Mouse (Mus musculus): ENCODE results near the gene Med24. TPM values are rescaled to one million over a fixed set of nuclear protein-coding genes. Genes with fewer than 3 reads are reported as not detected.

Med24 gene
- total RNA-seq (2021) = 100 to 1,000 TPM; 118 to 130 TPM

DNA sequence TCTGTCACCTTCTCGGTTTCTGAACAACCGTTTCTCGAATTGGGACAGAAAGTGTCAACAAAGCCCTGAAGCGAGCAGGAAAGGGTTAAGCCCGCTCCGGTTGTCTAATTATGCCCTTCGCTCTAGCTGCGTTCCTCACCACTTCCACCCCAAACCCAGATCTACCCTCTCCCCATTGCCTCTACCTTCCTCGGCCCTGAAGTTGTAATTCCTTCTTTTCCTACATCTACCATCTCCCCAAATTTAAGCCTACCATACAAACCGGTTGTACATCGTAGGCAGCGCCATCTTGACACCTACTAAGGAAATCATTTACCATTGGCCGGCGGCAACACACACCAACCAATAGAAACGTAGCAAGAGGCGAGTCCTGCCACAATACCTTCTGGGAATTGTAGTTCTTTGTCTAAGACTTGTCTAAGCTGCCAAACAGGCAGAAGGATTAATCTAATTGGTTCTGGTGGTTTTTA is at the start of gene Med24:
Med24 (minus strand) TSS at position 317 of the 470 bp plus-strand sequence.
- peak in 1 of 2 experiments; percentile 68 for DNase-seq (ENCODE audit: extremely low spot score in 1 of 2, low spot score in 1 of 2)

DNA sequence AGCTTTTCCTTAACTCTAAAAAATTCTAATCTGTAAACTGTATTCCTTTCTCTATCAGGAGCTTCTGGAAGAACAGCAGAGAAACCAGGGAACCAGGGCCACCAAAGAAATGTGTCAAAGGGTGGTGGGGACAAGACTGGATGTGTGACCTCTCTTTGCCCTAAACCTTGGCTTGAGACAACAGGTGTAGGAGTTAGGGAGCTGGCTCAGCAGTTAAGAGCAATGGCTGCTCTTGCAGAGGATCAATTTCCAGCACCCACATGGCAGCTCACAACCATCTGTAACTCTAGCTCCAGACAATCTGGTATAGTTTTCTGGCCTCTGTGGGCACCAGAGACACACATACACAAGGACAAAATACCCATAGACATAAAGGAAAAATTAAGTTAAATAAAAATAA is 48.7 kb upstream of the Med24 start:
- DNase-seq (ENCODE audit: extremely low spot score in 1 of 2, low spot score in 1 of 2) = no peak

DNA sequence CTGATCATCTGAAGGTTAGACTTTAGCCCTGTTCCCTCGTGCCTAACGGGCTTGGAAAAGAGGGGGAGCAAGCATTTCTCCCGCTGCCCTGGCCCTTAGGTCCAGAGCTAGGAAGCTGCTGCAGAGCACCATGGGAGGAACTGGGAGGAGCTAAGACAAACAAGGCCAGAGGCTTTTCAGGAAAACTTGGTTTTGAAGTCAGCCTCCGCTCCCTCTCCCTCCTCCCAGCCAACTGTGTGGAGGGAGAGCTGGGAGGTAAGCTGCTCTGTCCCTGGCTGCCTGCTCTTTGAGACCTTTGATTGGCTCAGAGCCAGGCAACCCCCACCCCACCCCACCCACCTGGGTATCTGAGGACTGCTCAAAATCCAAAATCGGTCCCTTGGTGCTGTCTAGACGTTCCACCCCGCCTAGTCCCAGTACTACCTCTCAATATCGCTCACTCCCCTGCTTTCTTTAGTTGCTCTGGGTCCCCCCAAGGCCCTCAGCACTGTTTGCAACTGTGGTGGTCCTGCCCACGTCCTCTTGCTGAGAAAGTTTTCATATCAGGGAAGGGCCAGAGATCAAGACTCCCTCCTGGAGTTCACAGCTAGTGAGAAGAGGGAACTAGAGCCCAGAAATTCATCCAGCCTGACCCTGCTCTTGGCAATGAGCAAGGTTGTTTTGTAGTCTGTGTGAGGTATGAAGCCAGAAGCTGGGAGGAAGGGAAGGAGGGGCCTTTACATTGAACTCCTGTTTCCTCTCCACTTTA is 47.8 kb upstream of the Med24 start:
- DNase-seq (ENCODE audit: extremely low spot score in 1 of 2, low spot score in 1 of 2) = no peak

DNA sequence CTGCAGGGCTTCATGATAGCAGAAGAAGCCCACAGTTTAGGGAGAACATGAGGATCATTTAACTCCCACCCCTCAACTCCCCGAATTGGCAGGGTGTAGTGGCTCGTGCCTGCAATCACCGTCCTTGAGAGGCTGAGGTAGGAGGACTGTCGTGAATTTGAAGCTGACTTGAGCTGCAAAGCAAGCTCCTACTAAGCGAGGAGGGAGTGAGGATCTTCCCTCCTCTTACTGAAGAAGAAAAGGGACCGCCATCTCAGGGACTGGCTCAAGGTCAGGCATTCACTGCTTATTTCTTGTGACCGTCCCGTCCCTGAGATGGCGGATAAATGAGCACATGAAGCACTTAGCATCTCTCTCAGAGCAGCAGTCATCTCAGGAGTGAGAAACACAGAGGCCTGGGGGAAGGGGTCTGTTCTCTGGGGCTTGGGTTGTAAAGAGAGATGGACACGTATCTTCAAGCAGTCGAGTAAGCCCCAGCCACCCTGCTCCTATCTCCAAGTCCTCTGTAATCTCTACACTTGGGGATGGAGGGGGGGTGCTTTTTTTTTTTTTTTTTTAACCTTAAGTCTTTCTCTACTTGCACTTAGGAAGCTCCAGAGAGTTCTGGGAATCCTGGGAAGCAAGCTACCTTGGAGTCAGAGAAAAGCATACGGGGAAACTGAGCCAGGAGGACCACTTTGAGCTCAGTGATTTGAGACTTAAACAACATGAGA is 47.0 kb upstream of the Med24 start:
- DNase-seq (ENCODE audit: extremely low spot score in 1 of 2, low spot score in 1 of 2) = no peak

DNA sequence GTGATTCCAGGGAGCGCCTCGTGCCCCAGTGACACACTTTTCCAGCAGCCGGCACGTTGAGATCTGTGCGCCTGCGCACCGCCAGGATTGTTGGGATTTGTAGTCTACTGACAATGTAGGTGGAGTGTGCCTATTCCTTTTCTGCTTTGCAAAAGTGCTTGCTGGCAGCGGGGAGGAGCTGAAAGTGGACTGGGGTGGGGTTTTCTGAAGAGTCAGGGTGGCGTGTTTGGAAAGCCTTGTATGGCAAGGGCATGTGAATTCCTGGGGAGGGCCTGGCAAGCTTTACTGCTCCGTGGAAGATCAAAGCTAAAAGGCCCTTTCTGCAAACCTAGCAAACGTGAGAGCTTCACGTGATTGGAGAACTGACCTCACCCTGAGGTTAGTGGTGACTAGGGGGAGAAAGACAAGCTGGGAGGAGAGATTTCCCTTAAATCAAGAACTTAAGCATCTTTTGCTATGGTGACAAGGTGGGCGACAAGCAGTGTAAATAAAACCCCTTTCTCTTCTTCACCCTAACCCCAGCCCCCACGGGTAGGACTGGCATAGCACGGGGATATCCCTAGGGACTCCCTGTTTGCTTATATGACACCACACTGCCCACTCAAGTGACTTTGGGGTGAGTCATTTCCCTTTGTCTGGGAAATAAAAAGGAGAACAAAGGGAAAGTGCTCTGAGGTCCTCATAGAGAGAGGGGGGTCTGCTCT is 46.3 kb upstream of the Med24 start:
- DNase-seq (ENCODE audit: extremely low spot score in 1 of 2, low spot score in 1 of 2) = peak; percentile 97 to 98

DNA sequence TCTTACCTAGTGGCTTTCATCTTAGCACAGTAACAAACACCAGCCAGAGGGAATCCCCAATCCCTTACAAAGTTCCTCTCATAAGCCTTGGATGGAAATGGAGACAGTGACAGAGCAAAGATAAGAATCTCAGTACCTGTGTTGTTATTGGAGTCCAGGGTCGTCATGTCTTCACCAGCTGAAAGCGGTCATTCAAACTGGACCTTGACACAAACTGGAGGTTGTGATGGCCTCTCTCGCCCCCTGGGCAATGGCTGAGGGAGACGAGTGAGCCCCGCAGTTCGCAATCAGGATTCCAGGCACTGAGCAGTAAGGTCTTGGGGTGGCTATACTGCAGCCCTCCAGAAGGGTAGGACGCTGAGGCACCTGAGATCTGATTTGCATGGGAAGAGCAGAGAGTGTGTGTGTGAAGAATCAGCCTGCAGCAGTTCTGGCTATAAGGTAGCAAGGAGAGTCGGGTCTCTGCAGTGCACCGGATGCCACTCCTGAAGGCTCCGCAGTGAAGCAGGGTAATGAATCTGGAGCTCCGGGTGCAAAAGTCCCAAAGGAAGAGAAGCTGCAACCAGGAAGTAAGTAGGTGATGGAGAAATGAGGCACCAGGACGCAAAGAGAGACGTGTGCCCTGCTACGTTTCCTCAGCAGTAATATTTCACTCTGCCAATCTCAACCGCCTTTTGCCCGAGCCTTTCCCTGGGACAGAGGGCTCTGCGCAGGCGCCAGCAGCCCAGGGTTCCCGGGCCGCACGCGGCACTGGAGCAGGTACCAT is 45.5 kb upstream of the Med24 start, which contains the start of gene Nr1d1:
Nr1d1 (minus strand) TSS at position 752 of the 766 bp plus-strand sequence.
- no peak for DNase-seq (ENCODE audit: extremely low spot score in 1 of 2, low spot score in 1 of 2)

DNA sequence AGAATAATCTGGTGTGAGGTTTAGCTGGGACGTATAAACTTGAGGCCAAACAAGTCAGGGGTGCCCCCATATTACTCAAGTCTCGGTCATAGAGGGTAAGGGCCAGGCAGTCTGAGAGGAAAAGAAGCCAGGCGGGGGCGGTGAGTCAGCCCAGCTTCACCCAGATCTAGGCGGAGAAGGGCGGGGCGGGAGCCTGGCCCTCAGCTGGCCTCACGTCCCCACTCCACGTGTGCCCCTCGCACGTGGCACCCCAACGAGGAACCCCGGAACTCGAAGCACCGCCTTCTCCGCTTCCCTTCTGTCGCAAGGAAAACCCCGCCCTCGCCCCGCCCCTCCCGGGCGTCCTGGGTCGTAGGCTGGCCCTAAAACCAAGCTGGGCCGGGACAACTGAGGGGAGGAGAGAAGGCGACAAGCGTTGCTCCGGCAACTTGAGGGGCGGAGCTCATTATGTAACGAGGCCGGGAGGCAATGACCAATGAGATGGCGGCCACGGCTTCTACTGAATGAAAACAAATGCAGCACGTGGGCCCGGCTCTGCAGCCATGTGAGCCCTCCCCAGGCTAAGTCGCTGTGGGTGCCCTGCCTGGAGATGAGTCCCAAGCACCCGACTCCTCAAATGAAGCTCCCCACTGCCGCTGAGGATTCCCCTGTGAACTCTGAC is 44.5 kb upstream of the Med24 start:
- peak; percentile 91 to 98 for DNase-seq (ENCODE audit: extremely low spot score in 1 of 2, low spot score in 1 of 2)

DNA sequence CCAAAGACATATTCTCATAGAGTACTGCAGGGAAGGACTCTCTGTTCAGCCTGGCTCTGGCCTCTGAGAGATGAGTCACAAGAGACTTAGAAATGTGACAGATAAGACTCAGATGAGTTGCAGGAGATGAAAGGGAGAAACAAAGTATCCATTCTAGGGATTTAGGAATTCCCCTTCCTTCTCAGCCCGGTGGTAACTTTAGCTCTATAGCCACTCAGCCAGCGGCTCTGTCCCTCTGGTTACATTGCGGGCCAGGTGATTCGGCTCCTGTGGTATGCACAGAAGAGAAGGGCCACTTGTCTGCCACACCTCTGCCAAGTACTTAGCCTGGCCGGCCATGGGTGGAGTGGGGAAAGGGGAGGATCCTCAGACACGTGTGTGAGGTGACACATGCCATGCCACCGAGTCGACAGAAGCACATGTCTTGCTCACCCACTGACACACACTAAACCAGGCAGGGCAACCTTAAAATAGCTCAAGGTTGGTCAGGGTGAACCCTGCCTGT is 43.5 kb upstream of the Med24 start:
- peak; percentile 26 to 38 for DNase-seq (ENCODE audit: extremely low spot score in 1 of 2, low spot score in 1 of 2)

DNA sequence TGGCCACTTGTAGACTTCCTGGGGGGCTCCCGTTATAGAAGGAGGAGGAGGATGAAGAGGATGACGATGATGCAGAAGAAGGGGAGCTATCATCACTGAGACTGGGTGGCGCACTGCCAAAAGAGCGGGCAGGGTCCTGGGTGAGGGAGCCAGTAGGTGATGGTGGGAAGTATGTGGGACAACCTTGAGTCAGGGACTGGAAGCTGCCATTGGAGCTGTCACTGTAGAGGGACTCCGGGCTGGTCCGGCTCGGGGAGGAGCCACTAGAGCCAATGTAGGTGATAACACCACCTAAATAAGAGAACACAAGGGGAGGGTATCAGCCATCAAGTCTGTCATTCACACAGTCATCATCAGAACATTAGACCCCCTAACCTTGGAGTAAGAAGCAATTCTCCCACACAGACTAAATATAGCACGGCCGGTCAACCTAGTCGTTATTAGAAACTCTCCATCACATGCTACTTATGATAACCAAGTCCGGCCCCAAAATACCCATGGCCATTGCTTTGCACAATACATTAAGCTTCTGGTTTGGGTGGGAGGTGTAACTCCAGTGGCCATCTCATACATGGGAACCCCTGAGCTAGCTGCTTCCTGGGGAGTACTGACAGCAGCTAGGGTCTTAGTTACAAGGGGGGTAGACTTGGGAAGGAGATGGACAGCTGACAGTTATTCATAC is 42.8 kb upstream of the Med24 start:
- peak; percentile 31 to 57 for DNase-seq (ENCODE audit: extremely low spot score in 1 of 2, low spot score in 1 of 2)

DNA sequence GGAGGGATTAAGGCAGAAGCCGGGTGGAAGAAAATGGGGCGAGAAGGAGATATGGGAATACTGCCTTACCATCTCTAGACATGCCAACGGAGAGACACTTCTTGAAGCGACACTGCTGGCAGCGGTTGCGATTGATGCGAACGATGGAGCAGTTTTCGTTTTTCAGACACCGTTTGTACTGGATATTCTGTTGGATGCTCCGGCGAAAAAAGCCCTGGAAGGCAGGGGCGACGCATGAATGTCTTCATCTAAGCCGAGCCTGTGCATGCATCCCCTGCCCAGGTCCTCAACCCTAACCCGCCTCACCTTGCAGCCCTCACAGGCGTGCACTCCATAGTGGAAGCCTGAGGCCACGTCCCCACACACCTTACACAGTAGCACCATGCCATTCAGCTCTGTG is 41.9 kb upstream of the Med24 start:
- DNase-seq (ENCODE audit: extremely low spot score in 1 of 2, low spot score in 1 of 2) = peak in 1 of 2 experiments; percentile 16

DNA sequence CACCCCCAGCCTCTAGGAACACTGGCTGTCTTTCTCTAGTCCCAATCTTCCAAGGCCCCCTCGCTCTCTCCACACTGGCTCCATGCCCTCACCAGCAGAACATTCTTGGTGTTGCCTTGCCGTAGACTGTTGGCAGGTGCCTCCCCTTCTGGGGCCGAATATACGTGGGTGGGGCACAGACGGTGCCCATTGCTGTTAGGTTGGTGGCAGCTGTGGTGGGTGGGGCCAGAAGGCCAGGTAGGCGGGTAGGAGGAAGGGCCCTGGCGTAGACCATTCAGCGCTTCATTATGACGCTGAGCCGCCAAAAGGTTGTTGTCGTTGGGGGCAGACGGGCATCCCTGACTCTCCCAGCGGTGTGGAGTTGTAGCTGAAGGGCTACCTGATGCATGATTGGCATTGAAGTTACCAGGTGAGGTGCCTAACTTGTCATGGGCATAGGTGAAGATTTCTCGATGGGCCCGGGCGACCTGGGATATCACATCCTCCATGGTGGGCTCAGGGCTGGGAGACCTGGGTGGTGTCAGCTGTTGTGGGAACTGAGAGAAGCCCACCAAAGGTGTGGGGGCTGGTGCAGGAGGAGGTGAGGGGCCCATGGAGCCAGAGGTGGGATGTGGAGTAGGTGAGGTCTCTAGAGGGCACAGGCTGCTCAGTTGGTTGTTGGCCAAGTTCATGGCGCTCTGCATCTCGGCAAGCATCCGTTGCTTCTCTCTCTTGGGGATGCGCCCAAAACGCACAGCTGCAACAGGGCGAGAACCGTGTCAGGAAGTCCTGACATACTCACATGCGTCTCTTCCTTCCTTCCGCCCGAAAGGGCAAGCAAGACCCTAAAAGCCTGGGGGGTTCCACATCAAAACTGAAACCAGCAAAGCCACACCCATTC is 41.1 kb upstream of the Med24 start:
- DNase-seq (ENCODE audit: extremely low spot score in 1 of 2, low spot score in 1 of 2) = peak; percentile 55 to 69

DNA sequence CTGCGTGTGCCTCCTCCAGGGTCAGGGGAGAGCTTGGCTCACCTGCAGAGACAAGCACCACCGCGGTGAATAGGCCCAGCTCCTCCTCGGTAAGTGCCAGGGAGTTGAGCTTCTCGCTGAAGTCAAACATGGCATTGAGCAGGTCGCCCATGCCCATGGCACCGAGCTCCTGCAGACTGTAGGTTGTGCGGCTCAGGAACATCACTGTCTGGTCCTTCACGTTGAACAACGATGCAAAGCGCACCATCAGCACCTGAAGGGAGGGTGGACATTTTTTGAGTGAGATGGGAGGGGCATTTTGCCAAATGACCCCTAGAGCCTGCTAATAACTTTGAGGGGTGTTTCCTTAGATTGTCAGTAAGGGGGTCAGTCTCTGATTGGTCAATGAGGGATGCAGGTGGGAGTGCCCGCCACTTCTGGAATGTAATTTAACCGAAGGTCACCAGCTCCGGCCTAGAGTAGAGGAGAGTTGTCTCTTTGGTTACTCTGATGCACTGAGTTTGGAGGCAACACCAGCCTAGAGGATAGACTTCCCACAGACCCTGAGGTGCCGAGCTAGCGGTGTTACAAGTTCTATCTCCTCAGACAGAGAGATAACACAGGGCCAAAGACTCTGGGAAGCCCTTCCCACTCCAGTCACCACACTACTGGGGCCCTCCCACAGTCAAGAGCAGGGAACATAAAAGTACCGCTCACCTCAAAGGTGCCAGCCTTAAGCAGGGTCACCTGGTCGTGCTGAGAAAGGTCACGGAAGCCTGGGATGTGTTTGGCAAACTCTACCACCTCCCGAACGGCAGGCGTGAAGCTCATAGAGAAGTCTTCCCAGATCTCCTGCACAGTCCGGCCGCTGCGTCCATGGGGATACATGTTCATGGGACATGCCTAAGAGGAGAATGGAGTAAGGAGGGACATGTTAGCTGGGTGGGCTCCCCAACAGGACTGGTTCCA is 40.0 kb upstream of the Med24 start:
- DNase-seq (ENCODE audit: extremely low spot score in 1 of 2, low spot score in 1 of 2) = peak; percentile 39 to 46

DNA sequence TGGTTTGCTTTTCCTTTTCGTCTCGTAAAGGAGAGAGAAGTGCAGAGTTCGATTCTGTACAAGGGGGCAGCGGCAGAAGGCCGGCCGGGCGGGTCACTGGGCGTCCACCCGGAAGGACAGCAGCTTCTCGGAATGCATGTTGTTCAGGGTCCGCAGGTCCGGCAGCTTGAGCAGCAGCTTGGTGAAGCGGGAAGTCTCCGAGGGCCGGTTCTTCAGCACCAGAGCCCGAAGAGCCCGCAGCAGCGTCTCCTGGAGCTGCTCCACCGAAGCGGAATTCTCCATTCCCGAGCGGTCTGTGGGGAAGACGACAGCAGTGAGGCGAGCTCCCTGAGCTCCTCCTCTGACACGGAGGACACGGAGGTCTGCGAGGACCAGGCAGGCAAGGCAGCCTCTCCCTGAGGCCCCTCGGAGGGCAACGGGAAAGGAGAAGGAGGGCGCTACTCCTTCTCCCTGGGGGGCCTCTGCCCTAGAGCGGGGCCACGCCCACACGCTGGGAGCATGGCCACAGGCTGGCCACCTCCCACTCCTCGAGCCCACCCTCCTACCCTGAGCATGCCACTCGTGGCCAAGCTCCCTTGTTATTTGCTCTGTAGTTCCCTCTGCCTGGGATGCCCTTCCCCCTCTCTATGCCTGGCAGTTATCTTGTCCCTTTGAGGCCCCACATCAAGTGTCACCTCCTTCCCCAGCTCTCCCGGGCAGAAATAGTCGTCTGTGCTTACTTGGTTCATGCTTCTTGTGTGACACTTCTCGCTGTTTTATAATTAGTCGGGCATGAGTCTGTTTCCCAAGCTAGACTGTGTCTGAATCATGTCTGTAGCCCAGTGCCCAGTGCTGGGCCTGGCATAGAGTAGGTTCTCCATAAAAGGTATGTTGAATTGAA is 39.1 kb upstream of the Med24 start:
- peak; percentile 24 to 48 for DNase-seq (ENCODE audit: extremely low spot score in 1 of 2, low spot score in 1 of 2)

DNA sequence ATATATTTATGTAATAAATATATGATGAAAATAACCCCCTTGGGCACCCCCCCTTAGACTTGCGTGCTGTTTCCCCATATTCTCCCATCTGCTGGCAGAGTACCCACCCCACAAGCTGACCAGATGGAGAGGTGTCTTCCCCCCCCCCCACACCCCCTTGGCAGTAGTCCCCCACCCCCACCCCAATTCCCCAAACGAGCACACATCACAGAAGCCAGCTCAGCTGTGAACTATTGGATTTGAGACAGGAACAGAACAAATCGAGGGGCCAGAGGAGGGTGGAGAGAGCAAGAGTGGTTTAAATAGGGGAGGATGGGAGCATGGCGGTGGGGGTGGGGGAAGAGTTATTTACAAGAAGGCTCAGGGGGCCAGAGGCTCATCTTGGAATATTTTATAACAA is 38.5 kb upstream of the Med24 start:
- DNase-seq (ENCODE audit: extremely low spot score in 1 of 2, low spot score in 1 of 2) = peak in 1 of 2 experiments; percentile 39

DNA sequence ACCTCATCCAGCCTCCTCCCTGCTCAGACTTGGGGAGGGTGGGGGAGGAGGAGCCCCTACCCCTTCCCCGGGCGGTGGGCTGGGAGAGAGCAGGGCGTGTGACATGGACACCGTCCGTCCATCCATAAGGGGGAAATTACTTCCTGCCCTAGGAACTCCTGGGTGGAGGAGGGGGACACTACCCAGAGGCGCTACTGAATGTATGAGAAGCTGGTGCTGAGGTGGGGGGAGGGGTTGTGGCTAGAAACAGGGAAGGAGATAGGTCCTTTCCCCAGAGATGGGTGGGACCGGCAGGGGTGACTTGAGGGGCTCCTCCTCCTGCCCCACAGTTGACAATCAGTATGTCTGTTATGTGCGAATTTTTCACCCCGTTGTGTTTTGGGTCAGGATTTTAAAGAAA is 38.0 kb upstream of the Med24 start:
- peak; percentile 40 to 53 for DNase-seq (ENCODE audit: extremely low spot score in 1 of 2, low spot score in 1 of 2)

DNA sequence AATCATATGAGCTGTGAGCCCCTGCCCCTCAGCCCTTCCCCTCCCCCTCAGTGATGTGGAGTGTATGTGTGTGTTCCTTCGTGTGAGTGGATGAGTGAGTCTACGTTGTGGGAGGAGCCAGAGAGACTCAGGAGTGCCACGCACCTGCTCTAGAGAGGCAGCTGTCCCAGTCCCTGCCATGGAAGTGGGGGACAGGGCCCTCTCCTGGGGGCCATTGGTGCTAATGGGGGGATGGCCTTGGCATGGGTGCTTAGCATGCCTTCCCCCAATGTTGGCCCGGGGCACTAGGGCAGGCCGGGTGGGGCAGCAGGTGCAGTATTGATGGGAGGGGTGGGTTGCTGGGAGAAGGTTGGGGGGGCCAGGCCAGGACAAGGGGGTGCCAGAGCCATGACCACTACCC is 37.6 kb upstream of the Med24 start:
- DNase-seq (ENCODE audit: extremely low spot score in 1 of 2, low spot score in 1 of 2) = no peak

Measured in layer of hippocampus, postnatal 25 days (tissue).